Mouse (Mus musculus) liver, embryonic 14.5 days (tissue): Measurements from ENCODE around the gene Jam2.

Experiments
- CTCF ChIP-seq: IDR thresholded peaks from 2 replicates; pipeline ENCODE4 v1.5.1; 2016; ENCODE audit warnings: antibody characterized with exemption, low read depth, control low read depth
- EP300 ChIP-seq: IDR thresholded peaks from 2 replicates; pipeline ENCODE4 v1.6.1; 2016; ENCODE audit warnings: antibody characterized with exemption, low read depth

DNA sequence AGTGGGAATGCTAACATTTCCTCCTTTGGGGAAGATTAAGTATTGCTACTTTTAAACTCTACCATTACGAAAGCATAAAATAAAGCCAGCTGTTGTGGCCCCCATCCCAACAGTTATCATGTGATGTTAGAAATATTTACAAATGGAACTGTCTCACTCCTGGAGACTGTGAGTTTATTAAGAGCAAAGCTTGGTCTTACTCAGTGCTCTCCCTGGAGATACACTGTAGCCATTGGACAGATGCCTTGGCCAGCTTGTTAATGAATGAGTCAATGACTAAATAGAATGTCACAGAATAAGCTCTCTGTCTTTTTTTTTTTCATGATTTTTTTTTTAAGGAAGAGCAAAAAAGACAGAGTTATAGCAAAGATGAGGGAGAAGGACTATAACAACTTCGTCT is 2.5 kb upstream of the Jam2 start:
- no peak for TF ChIP-seq CTCF
- TF ChIP-seq EP300 = no peak
